Mouse (Mus musculus): ENCODE measurements around the gene Slc7a11. TPM values are rescaled to one million over a fixed set of nuclear protein-coding genes. Genes with fewer than 3 reads are reported as not detected.

Gene Slc7a11
- polyA plus RNA-seq, 1 experiment, result 3.4 TPM

DNA sequence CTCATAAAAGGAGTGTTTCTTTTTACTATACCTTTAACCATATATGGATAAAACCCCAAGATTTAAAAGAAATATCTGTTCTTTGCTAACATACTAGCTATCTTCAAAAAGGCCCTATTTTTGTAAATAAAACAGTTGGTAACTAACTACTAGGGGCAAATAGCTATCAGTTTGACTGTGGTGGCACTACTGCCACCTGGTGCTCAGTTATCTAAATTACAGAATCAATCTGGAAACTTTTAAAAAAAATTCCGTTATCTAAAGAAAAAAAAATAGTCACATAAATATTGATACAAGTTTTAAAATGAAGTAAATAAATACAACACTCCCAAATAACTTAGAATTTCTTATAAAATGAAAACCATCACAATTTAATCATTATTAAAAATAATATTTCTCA is 322.4 kb downstream of the Slc7a11 start:
- peak; percentile 26 for DNase-seq (ENCODE audit: low read depth)

DNA sequence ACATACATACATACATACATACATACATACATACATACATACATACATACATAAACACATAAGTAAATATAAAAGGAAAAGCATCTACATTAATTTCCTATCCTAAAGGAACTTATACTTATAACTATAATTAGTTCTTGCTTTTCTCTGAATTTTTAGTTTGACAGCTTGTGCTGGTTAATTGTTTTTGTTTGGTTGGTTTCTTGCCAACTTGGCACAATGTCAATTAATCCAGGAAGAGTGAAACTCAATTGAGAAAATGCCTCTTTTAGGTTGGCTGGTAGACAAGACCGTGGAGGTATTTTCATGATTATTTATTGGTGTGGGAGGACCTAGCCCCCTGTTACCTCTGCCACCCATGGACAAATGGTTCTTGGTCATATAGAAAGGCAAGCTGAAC is 327.1 kb downstream of the Slc7a11 start:
- no peak for TF ChIP-seq CTCF (IDR thresholded peaks at IDR 0.05; ENCODE audit: borderline replicate concordance, extremely low read depth, insufficient read depth, insufficient read length)
- no peak for TF ChIP-seq POLR2A (IDR thresholded peaks at IDR 0.05; ENCODE audit: borderline replicate concordance, extremely low read depth, insufficient read depth, insufficient read length, poor library complexity, severe bottlenecking)
- peak; percentile 70 for DNase-seq (ENCODE audit: low read depth)

More for the DNA sequence above, 322.4 kb downstream of the Slc7a11 start:
- TF ChIP-seq POLR2A (IDR thresholded peaks at IDR 0.05; ENCODE audit: borderline replicate concordance, extremely low read depth, insufficient read depth, insufficient read length, poor library complexity, severe bottlenecking) (no peak), CTCF (IDR thresholded peaks at IDR 0.05; ENCODE audit: borderline replicate concordance, extremely low read depth, insufficient read depth, insufficient read length) (0 out of 2 replicates have a peak, but pooled peaks have one; percentile 3)

DNA sequence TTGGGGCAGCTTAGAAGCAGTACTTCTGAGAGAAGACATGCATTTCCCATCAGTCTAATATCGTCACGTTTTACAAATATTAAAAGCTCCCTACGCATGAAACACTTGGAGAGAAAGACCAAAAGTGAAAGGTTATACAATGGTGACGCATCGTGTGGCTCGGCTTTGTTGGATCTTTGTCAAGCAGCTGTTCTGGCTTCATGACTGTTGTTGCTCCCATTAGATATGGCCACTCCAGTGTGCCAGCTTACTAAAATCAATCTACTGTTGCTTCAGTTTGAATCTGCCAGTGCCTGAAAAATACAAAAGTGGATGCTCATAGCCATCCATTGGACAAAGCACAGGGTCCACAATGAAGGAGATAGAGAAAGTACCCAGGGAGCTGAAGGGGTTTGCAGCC is 337.9 kb downstream of the Slc7a11 start:
- no peak for TF ChIP-seq CTCF (IDR thresholded peaks at IDR 0.05; ENCODE audit: borderline replicate concordance, extremely low read depth, insufficient read depth, insufficient read length)
- no peak for TF ChIP-seq POLR2A (IDR thresholded peaks at IDR 0.05; ENCODE audit: borderline replicate concordance, extremely low read depth, insufficient read depth, insufficient read length, poor library complexity, severe bottlenecking)
- DNase-seq (ENCODE audit: low read depth), result no peak

DNA sequence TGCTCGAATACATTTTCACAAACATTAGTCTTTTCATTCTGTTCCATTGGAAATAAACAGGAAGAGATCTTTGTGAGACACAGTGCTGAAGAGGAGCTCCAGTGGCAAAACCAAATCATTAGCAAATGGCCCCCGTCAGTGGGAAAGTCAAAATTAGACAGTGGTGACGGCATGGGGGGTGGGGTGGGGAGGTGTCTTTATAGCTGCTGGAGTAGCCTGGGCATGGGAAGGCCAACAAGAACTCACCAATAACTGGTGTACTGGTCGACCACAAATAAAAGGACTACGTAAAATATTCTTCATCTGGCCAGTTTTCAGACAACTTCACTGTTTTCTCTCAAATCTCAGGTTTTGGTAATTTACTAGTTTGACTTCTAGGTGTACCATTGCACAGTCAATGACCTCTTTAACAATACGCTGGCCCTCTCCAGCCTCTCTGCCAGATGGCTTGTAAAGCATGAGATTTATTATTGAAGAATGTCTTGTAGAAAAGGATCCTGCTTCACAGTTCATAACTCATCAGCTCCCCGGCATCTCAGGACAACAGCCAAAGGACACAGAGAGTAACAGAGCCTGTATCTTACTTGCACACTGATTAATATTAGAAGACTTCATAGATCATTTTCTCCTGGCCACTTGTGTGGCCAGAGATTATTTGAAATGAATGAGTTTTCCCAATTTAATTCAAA is 348.9 kb downstream of the Slc7a11 start:
- DNase-seq (ENCODE audit: low read depth), result no peak
- TF ChIP-seq CTCF (IDR thresholded peaks at IDR 0.05; ENCODE audit: borderline replicate concordance, extremely low read depth, insufficient read depth, insufficient read length) (no peak), POLR2A (IDR thresholded peaks at IDR 0.05; ENCODE audit: borderline replicate concordance, extremely low read depth, insufficient read depth, insufficient read length, poor library complexity, severe bottlenecking) (no peak)

DNA sequence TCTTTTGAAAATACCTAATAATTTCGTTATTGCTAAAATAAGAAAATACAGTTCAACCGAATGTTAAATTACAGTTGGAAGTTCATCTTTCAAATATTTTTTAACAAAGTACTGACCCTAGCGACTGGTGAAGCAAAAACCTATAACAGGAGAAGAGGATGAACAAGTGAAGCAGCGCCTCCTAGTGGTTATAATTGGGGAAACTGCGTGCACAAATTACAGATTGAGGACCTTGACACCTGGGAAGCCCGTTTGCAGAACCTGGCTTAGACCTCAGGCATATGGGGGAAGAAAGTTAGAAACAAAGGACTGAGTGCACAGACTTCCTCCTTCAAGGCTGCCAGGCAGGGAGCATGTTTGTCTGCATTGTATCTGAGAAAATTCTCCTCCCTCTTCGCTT is 366.4 kb downstream of the Slc7a11 start:
- TF ChIP-seq POLR2A (IDR thresholded peaks at IDR 0.05; ENCODE audit: borderline replicate concordance, extremely low read depth, insufficient read depth, insufficient read length, poor library complexity, severe bottlenecking), result no peak
- TF ChIP-seq CTCF (IDR thresholded peaks at IDR 0.05; ENCODE audit: borderline replicate concordance, extremely low read depth, insufficient read depth, insufficient read length), result peak; percentile 65; the same call in 1 of the 2 replicates
- peak; percentile 78 for DNase-seq (ENCODE audit: low read depth)

DNA sequence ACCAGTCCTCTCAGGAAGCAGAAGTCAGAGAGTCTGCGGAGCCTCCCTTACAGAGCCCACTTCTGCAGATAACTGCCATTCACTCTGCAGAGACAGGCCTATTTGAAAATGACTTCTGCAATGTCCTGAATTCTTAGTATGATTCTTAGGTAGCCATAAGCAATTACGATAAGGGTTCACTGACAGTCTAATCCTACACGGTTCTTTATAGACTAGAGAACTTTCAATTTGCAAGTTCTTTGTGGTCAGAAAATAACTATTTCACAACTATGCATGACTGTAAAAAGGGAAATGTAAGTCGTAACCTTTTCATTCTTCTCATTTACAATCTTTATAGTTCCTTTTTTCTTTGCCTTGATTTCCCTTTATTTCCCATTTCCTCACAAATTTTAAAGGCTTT is 380.0 kb downstream of the Slc7a11 start:
- no peak for DNase-seq (ENCODE audit: low read depth)
- TF ChIP-seq POLR2A (IDR thresholded peaks at IDR 0.05; ENCODE audit: borderline replicate concordance, extremely low read depth, insufficient read depth, insufficient read length, poor library complexity, severe bottlenecking) (no peak), CTCF (IDR thresholded peaks at IDR 0.05; ENCODE audit: borderline replicate concordance, extremely low read depth, insufficient read depth, insufficient read length) (no peak)

DNA sequence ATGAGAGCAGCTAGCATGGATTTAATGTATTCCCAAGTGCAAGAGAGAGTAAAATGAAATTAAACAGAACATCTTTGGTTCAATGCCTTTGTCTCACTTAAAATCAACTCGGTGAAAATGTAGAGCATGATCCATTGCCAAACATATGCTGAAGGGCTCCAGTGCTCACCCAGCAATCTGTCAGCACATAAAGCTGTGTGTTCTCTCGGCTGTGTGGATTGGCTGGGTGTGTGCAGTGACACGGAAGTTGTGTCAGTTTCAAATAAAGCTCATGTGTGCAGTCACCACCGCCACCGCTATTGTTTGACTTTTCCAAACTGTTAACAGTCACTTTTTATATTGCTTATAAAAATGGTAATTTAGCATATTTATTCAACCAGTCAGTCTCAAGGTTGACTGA is 398.7 kb downstream of the Slc7a11 start:
- TF ChIP-seq CTCF (IDR thresholded peaks at IDR 0.05; ENCODE audit: borderline replicate concordance, extremely low read depth, insufficient read depth, insufficient read length) (no peak), POLR2A (IDR thresholded peaks at IDR 0.05; ENCODE audit: borderline replicate concordance, extremely low read depth, insufficient read depth, insufficient read length, poor library complexity, severe bottlenecking) (no peak)
- DNase-seq (ENCODE audit: low read depth), result peak; percentile 87

DNA sequence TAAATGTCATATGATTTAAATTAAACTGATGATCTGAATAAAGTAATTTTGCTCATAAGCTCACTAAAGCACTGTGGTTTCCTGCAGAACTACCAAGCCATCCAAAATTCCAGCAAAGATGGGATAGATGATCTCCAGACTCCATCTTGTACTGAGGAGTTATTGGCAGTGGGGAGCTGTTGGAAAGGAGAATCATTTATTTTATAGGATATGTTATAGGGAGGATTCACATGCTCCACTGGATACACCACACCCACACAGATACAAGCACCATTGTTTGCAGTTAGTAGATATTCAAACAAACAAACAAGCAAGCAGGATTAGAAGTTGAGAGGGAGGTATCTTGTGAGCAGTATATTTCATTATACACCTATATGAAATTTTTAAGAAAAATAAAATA is 399.3 kb downstream of the Slc7a11 start:
- DNase-seq (ENCODE audit: low read depth), result peak; percentile 27
- no peak for TF ChIP-seq POLR2A (IDR thresholded peaks at IDR 0.05; ENCODE audit: borderline replicate concordance, extremely low read depth, insufficient read depth, insufficient read length, poor library complexity, severe bottlenecking)

DNA sequence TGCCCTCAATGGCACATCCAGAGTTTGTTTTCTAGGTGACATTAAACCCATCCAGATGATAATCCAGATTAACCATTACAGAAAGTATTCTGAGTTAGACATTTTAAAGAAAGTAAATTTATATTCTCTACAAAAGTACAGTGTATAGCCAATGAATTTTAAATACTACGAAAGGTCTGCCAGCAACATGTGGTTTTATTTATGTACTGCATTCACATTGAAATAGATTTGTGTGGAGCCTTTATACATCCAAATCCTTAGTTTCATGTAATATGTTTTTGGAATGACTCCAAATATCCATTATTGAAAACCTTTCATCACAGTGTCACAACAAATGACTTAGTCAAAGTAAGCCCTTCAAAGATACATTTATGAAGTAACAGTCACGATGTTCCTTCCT is 402.3 kb downstream of the Slc7a11 start:
- DNase-seq (ENCODE audit: low read depth), result no peak
- TF ChIP-seq CTCF (IDR thresholded peaks at IDR 0.05; ENCODE audit: borderline replicate concordance, extremely low read depth, insufficient read depth, insufficient read length), result no peak
- TF ChIP-seq POLR2A (IDR thresholded peaks at IDR 0.05; ENCODE audit: borderline replicate concordance, extremely low read depth, insufficient read depth, insufficient read length, poor library complexity, severe bottlenecking), result no peak

DNA sequence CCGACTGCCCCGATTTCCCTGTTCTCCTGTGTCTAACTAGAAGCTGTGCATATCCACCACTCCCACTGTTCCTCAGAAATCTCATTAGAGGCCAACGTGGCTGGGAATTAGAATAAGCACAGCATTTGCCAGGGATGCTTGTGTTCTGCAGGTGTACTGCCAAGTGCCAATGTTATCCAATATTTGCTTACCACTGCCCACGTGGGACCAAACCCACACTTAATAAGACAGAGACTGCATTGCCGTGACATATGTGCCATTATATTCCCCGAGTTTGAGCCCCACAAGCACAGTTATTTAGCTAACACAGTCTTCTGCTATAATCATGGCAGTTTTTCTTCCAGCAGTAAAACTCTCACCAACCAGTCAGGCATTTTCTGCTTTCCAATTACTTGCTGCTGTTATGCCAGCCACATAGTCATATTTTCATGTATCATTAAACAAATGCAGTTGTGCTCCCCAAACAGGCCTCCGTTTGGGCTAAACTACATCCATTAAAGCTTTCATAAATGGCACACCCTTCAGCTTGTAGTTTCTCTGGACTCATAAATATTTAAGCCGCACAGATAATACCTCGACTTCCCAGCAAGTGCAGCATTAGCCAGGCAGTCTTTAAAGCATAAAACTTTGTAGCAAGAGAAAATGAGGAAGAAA is 407.4 kb downstream of the Slc7a11 start:
- TF ChIP-seq POLR2A (IDR thresholded peaks at IDR 0.05; ENCODE audit: borderline replicate concordance, extremely low read depth, insufficient read depth, insufficient read length, poor library complexity, severe bottlenecking), result no peak
- peak; percentile 64 for DNase-seq (ENCODE audit: low read depth)

DNA sequence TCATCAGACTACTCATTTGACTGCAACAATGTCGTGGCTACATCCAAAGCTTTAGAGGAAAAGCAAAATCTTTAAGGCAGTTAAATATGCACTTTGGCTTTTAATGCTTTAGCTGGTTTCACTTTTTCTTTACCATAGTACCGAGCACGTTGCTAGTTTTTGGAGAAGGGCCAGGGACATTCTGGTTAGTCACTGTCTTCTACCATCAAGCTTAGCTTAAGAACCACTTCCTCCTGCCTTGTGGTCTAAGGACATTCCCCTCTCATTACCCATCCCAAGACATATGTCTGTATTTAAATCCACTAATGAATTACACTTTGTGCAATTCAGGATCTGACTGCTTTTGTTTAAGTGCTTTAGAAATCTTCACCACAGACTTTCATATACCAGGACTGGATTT is 410.1 kb downstream of the Slc7a11 start:
- TF ChIP-seq CTCF (IDR thresholded peaks at IDR 0.05; ENCODE audit: borderline replicate concordance, extremely low read depth, insufficient read depth, insufficient read length), result no peak
- no peak for DNase-seq (ENCODE audit: low read depth)

DNA sequence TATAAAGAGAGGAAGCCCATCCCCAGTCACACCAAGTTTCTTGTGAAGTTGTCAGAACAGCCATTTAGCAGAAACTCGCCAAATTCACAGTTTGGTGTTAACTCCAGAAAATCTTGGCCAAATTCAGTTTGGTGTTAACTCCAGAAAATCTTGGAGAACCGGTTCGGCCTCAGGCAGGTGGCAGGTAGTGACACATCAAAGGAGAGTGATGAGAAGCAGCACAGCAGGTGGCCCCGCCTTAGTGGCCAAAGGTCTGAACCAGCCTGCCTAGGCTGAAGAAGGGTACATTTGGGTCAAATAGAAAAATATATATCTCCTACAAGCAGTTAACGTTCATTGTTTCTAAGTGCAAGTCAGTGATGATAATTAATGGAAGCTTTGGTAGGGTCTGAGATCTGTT is 417.4 kb downstream of the Slc7a11 start:
- DNase-seq (ENCODE audit: low read depth), result no peak
- TF ChIP-seq POLR2A (IDR thresholded peaks at IDR 0.05; ENCODE audit: borderline replicate concordance, extremely low read depth, insufficient read depth, insufficient read length, poor library complexity, severe bottlenecking) (no peak), CTCF (IDR thresholded peaks at IDR 0.05; ENCODE audit: borderline replicate concordance, extremely low read depth, insufficient read depth, insufficient read length) (no peak)

Data from brain, embryonic 14.5 days (tissue).